Mouse (Mus musculus) stomach, postnatal 0 days (tissue): ENCODE measurements at regions not wholly inside any gene's neighbourhood (a gene's known extent, or its start where the extent isn't known, plus 50 kb on each side); places are given as distances from the start of the nearest gene placed in this dataset.

ENCODE experiments used
- CTCF ChIP-seq: IDR thresholded peaks from 2 replicates; pipeline ENCODE4 v1.5.1; 2016; ENCODE audit warnings: antibody characterized with exemption, low read depth, mild to moderate bottlenecking, moderate library complexity
- EP300 ChIP-seq: optimal IDR thresholded peaks from 2 replicates; pipeline ENCODE3; 2016; ENCODE audit warnings: antibody characterized with exemption

GRCm38 (mm10) chr13:107767262-107767624, 277.0 kb upstream of the Smim15 start:
- TF ChIP-seq CTCF (no peak), EP300 (no peak)
